Mouse (Mus musculus) lung, embryonic 15.5 days (tissue): ENCODE measurements around the gene Cacna1d. TPM values are rescaled to one million over a fixed set of nuclear protein-coding genes. Genes with fewer than 3 reads are reported as not detected.

Experiments
- ATAC-seq: fragments of 200-750 bp; cut with Nextera tagmentation; 2 replicates; pipeline ENCODE4 v1.8.0; 2017; ENCODE audit warnings: moderate number of reproducible peaks, borderline replicate concordance; ENCODE audit not compliant: low FRiP score, low TSS enrichment; ENCODE audit errors: extremely low read depth
- H3K27ac ChIP-seq: fragments of 300-500 bp; sonication (generic); 2 replicates; pipeline ENCODE4 v1.5.1; 2015; ENCODE audit warnings: moderate library complexity, mild to moderate bottlenecking, inconsistent platforms
- H3K27me3 ChIP-seq: fragments of 300-500 bp; sonication (generic); 2 replicates; pipeline ENCODE4 v1.6.1; 2015; ENCODE audit warnings: inconsistent platforms
- H3K36me3 ChIP-seq: fragments of 300-500 bp; sonication (generic); 2 replicates; pipeline ENCODE4 v1.6.1; 2015; ENCODE audit warnings: inconsistent platforms
- H3K4me1 ChIP-seq: fragments of 300-500 bp; sonication (generic); 2 replicates; pipeline ENCODE4 v1.6.1; 2015; ENCODE audit warnings: inconsistent platforms
- H3K4me2 ChIP-seq: fragments of 300-500 bp; sonication (generic); 2 replicates; pipeline ENCODE4 v1.6.1; 2015; ENCODE audit warnings: inconsistent platforms, mild to moderate bottlenecking, moderate library complexity
- H3K4me3 ChIP-seq: fragments of 300-500 bp; sonication (generic); 2 replicates; pipeline ENCODE4 v1.5.1; 2015; ENCODE audit warnings: mild to moderate bottlenecking, inconsistent platforms
- H3K9ac ChIP-seq: fragments of 300-500 bp; sonication (generic); 2 replicates; pipeline ENCODE4 v1.6.1; 2015; ENCODE audit warnings: inconsistent platforms
- H3K9me3 ChIP-seq: fragments of 300-500 bp; sonication (generic); 2 replicates; pipeline ENCODE4 v1.6.1; 2016; ENCODE audit warnings: inconsistent platforms
- WGBS: fragments of 180-500 bp; shearing (Covaris S2); methylation state at CpG from one replicate; pipeline ENCODE4 v1.1.7; 2015; 5-methylcytosine and 5-hydroxymethylcytosine counted together
- polyA plus RNA-seq: library from polyadenylated mRNA; unstranded; fragments of >200 nt; fragmentation: Nextera tagmentation; extraction: Ambion mirVana; gene quantifications from 2 replicates; pipeline ENCODE4 v1.2.1, GENCODE M21; 2015

The Cacna1d gene
- polyA plus RNA-seq, result 7.1 and 8.9 TPM in 2 replicates

DNA sequence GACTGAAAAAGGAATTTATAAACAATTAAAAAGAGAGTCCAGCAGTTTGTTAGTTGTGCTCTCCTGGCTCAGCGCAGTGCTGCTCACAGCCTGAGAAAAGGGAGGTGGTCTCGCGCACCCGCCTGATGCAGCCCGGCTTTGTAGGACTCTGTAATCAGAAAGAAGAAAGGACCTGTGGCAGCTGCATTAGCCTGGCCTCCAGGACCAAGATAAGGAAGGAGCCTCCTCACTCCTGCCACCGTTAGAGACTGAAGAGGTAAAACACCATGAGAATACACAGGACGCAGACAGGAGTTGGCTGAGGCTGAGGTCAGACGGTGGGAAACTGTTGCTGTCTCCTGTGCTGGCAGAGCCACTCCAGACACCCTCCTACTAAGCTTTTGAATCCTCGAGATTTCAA lies at the start of gene Cacna1d:
TSS of gene Cacna1d (minus strand) at position 114 of the 400 bp plus-strand sequence.
- Histone ChIP-seq H3K4me2 (no peak within 1 kb of the TSS), H3K9ac (no peak within 1 kb of the TSS), H3K27ac (no peak within 1 kb of the TSS), H3K4me3 (no peak within 1 kb of the TSS), H3K9me3 (no peaks in the 10 kb centered on the region), H3K36me3 (peaks cover 45% of the 10 kb centered on the region), H3K4me1 (peaks cover 5% of the 10 kb centered on the region; the same call in 1 of the 2 replicates), H3K27me3 (no peaks in the 10 kb centered on the region)
- no peak for ATAC-seq
- WGBS, result 68% methylated on average over 9 of the region's 9 CpGs

DNA sequence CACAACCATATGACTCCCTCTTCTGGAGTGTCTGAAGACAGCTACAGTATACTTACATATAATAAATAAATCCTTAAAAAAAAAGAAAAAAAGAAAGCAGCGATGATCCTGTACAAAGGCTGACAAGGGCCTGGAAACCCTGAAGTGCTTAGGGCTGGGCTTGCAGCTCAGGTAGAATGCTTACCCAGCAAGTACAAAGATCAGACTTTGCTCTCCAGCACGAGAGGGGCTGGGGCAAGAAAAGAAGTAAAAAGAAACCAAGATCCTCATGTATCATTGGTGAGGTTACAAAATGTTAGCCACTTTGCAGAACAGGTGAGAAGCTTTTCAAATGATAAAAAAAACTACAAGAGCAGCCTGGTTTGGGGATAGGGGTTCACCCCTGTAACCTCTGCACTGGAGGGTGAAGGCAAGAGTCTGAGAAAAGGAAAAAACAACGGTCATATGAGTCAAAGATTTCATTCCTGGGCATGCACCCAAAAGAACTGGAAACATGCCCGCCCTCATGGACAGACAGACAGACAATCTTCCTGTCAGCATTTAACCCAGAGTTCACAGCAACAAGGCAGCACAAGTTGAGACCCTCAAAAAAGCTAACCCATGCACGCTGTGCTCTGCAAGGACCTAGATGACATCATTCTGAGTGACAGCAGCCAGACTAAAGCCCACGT lies 42.7 kb upstream of the Cacna1d start:
- Histone ChIP-seq H3K4me1 (peaks cover 10% of the 10 kb centered on the region; the same call in 1 of the 2 replicates), H3K9me3 (no peaks in the 10 kb centered on the region), H3K4me2 (no peak overlapping the region), H3K4me3 (no peak overlapping the region), H3K27ac (no peak overlapping the region), H3K36me3 (no peaks in the 10 kb centered on the region), H3K9ac (no peak overlapping the region), H3K27me3 (no peaks in the 10 kb centered on the region)
- whole genome bisulfite sequencing, result 67% methylated on average over 6 of the region's 6 CpGs
- no peak for ATAC-seq

DNA sequence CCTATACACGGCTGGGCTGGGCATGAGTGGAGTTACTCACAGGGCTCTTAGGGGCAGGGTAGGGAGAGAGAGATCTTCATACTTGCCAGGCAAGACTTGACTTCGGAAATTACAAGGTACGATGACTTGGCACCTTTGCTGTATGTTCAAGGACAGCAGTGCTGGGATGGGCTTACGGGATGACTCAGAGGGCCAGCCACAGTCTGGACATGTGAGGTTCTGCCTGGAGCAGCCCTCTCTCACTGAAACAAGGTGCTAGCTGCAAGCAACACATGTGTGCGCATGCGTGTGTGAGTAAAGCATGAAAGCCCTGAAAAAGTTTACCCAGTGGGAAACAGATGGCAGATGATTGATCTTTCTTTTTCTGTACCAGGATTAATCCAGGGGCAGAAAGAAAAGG lies 40.6 kb upstream of the Cacna1d start:
- Histone ChIP-seq H3K36me3 (peaks cover 10% of the 10 kb centered on the region), H3K27ac (no peak overlapping the region), H3K27me3 (no peaks in the 10 kb centered on the region), H3K9me3 (no peaks in the 10 kb centered on the region), H3K4me3 (no peak overlapping the region), H3K9ac (no peak overlapping the region), H3K4me2 (no peak overlapping the region), H3K4me1 (peaks cover 10% of the 10 kb centered on the region; the same call in 1 of the 2 replicates)
- 91% methylated on average over 6 of the region's 6 CpGs for WGBS
- ATAC-seq, result no peak

DNA sequence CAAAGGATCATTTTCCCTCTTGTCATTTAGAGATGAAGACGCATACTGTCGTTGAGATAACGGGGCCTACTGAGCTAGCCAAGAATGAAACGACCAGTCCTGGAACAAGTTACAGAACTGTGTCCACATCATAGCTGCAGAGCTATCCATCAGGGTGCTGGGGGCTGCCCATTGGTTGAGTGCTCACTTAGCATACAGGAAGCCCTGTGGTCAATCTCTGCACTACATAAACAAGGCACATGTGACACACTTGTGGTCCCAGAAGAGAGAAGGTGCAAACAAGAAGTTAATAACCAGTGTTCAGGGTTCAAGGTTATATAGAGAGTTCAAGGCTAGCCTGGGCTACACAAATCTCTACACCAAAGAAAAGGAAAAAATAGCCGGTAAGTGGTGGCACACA lies 40.2 kb upstream of the Cacna1d start:
- Histone ChIP-seq H3K9ac (no peak overlapping the region), H3K36me3 (peaks cover 13% of the 10 kb centered on the region), H3K4me1 (peaks cover 10% of the 10 kb centered on the region; the same call in 1 of the 2 replicates), H3K27me3 (no peaks in the 10 kb centered on the region), H3K4me2 (no peak overlapping the region), H3K9me3 (no peaks in the 10 kb centered on the region), H3K4me3 (no peak overlapping the region), H3K27ac (no peak overlapping the region)
- ATAC-seq, result no peak
- 67% methylated on average over 5 of the region's 5 CpGs for WGBS

DNA sequence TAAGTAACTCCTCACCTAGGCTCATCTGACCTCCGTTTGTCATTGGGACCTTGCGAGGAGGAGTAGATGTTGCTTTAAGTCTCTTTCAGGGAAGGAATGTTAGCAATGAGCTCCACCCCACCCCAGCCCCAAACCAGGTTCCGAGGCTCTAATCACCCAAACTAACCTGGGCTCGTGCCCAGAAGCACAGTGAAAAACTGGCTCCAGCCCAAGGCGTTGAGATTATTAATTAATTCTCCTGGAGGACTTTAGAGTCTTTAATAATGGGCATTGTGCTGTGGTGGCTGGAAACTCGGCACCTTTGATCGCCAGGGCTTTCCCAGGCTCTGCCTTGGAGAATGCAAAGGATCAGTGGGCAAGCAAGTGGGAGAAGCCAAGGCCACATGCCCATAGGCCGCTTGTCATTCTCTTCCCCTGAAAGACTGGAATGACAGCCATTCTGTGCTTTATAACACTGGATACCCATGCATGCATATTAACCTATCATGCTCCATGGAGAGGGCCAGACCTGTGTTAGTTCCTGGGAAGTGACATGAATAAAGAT lies 39.5 kb upstream of the Cacna1d start:
- H3K9me3 ChIP-seq, result no peaks in the 10 kb centered on the region
- H3K4me2 ChIP-seq, result peak overlapping the region; percentile 20; the same call in 1 of the 2 replicates
- H3K27me3 ChIP-seq, result no peaks in the 10 kb centered on the region
- H3K36me3 ChIP-seq, result peaks cover 19% of the 10 kb centered on the region
- WGBS, result 49% methylated on average over 8 of the region's 8 CpGs
- peaks cover 10% of the 10 kb centered on the region; the same call in 1 of the 2 replicates for H3K4me1 ChIP-seq
- ATAC-seq, result no peak
- H3K9ac ChIP-seq, result no peak overlapping the region
- H3K27ac ChIP-seq, result peak overlapping the region; percentile 24; the same call in 1 of the 2 replicates
- no peak overlapping the region for H3K4me3 ChIP-seq

DNA sequence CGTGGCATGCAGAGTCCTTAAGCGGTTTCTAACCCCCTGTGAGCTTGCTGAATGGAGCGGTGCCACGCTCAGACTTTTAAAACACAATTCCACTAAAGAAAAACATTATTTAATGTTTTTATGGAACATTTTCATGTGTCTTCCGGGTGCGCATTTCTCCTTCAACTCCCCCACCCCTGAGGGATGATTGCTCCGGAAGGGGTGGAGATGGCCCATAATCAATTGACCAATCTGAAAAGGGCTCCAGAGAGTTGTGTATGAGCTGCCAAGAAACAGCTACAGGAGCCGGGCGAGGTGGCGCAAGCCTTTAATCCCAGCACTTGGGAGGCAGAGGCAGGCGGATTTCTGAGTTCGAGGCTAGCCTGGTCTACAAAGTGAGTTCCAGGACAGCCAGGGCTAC lies 38.2 kb upstream of the Cacna1d start:
- H3K36me3 ChIP-seq, result peaks cover 32% of the 10 kb centered on the region

DNA sequence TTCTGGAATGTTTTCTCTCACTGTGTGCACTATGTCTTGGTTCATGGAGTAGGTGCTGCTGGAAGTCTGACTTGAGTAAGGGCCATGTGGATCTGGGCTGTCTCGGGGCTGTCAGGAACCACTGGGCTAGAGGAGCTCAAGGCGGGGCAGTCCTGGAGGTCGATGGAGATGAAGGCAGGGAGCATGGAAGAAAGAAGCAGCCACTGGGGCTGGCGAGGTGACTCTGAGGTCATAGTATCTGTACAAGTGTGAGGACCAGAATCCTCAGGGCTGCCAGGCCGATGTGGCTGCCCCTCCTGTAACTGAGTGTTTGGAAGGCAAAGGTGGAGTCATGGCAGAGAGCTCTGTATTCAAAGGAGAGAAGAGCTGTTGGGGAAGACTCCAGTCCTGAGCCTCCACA lies 37.7 kb upstream of the Cacna1d start:
- Histone ChIP-seq H3K9me3 (no peaks in the 10 kb centered on the region), H3K27me3 (no peaks in the 10 kb centered on the region), H3K9ac (no peak overlapping the region), H3K27ac (no peak overlapping the region), H3K4me1 (peaks cover 10% of the 10 kb centered on the region; the same call in 1 of the 2 replicates), H3K36me3 (peaks cover 36% of the 10 kb centered on the region), H3K4me2 (no peak overlapping the region), H3K4me3 (no peak overlapping the region)
- WGBS, result 85% methylated on average over 5 of the region's 5 CpGs
- no peak; the same call in 1 of the 2 replicates for ATAC-seq

More for the DNA sequence above, 38.2 kb upstream of the Cacna1d start:
- Histone ChIP-seq H3K4me3 (no peak overlapping the region), H3K4me2 (no peak overlapping the region), H3K9me3 (no peaks in the 10 kb centered on the region), H3K9ac (no peak overlapping the region), H3K4me1 (peaks cover 10% of the 10 kb centered on the region; the same call in 1 of the 2 replicates), H3K27me3 (no peaks in the 10 kb centered on the region), H3K27ac (no peak overlapping the region)
- ATAC-seq, result no peak
- 93% methylated on average over 12 of the region's 12 CpGs for WGBS

DNA sequence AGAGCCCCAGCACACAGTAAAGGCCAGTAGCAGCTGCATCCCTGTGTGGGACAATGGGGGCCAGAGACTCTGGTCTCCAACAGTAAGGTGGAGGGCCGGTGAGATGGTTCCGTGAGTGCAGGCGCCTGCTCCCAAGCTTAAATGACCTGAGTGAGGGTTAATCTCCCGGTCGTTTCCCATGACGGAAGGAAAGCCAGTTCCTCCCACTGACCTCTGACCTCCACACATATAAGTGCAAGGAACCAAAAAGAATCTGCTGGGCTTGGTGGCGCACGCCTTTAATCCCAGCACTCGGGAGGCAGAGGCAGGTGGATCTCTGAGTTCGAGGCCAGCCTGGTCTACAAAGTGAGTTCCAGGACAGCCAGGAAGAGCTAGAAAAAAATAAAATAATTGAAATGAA lies 37.1 kb upstream of the Cacna1d start:
- ATAC-seq, result no peak
- Histone ChIP-seq H3K9ac (no peak overlapping the region), H3K27me3 (no peaks in the 10 kb centered on the region), H3K9me3 (no peaks in the 10 kb centered on the region), H3K4me3 (no peak overlapping the region), H3K4me2 (no peak overlapping the region), H3K27ac (no peak overlapping the region), H3K36me3 (peaks cover 41% of the 10 kb centered on the region), H3K4me1 (peaks cover 10% of the 10 kb centered on the region; the same call in 1 of the 2 replicates)
- WGBS, result 90% methylated on average over 10 of the region's 10 CpGs

DNA sequence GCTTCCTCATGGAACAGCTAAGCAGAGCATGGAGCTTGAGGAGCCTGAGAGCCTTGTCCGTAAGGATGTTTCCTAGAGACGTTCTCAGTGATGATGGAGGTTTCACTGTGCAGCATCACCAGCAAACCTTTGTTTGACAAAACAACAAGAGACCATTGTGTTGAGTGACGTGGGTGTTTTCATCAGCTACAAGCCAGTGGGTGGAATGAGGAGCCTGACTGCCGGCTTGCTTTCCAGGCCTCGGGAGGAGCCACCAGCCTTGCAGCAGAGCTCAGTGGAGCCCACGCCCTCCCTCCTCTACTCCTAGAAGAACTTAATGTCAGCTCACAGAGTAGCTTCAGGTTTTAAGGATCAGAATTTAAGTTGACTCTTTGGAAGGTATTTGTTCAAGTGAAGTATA lies 32.1 kb upstream of the Cacna1d start:
- Histone ChIP-seq H3K9me3 (no peaks in the 10 kb centered on the region), H3K9ac (no peak overlapping the region), H3K4me1 (no peaks in the 10 kb centered on the region), H3K36me3 (peaks cover 90% of the 10 kb centered on the region), H3K27ac (no peak overlapping the region), H3K27me3 (no peaks in the 10 kb centered on the region), H3K4me3 (no peak overlapping the region), H3K4me2 (no peak overlapping the region)
- WGBS, result 77% methylated on average over 6 of the region's 6 CpGs
- ATAC-seq, result no peak

DNA sequence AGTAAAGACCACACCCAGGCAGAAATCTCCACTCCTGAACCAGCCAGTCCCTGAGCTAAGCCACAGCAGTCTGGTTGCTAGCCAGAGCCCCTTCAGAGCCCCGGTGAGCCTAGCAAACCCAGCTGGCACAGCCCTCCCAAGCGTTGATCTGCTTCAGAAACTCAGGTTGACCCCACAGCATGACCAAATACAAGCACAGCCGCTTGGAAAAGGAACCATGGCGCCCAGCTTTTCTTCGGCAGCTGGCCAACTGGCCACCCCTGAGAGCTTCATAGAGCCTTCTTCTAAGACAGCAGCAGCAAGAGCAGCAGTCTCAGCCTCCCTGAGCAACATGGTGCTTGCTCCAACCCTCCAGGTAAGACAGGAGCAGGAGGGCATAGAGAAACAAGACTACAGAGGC lies 28.1 kb upstream of the Cacna1d start:
- no peak overlapping the region for H3K4me3 ChIP-seq
- 82% methylated on average over 5 of the region's 5 CpGs for WGBS
- no peak overlapping the region for H3K27ac ChIP-seq
- no peak overlapping the region for H3K4me2 ChIP-seq
- ATAC-seq, result no peak
- peaks cover 70% of the 10 kb centered on the region for H3K36me3 ChIP-seq
- no peak overlapping the region for H3K9ac ChIP-seq
- H3K27me3 ChIP-seq, result no peaks in the 10 kb centered on the region
- H3K4me1 ChIP-seq, result no peaks in the 10 kb centered on the region
- H3K9me3 ChIP-seq, result no peaks in the 10 kb centered on the region

DNA sequence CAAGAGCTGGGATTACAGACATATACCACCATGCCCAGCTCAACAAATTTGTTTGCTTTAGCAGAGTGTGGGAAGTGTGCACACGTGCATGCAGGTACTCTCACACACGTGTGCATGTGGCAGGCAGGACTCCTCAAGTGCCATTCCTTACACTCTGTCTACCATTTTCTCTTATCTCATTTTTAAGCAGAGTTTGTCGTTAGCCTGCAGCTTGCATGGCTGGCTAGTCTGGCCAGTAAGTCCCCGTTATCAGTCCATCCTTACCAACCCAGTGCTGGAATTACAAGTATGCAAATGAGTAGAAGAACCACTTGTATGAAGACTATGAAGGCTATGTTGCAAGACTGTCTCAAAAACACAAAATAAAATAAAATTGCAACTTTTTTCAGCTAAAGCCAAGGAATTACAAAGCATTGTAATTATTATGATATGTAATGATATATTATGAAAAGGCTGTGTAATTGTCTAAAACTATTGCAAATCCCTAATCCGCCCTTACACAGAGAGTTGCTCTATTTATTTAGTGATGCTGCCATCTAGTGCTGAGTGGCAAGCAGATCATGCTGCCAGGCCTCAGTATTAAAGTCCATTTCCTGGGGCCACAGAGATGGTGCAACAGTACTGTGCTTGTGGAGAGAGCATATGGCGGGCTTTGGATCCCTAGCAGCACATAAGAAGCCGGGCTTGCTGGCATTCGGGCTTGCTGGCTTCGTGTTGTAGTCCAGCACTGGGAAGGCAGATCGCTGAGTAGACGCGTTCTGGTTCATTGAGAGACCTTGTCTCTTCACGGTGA lies 24.9 kb upstream of the Cacna1d start:
- H3K9ac ChIP-seq, result no peak overlapping the region
- no peak overlapping the region for H3K4me2 ChIP-seq
- 76% methylated on average over 13 of the region's 13 CpGs for WGBS
- H3K27me3 ChIP-seq, result no peaks in the 10 kb centered on the region
- peaks cover 61% of the 10 kb centered on the region for H3K36me3 ChIP-seq
- H3K27ac ChIP-seq, result no peak overlapping the region
- H3K4me3 ChIP-seq, result no peak overlapping the region
- H3K9me3 ChIP-seq, result no peaks in the 10 kb centered on the region
- no peak for ATAC-seq
- no peaks in the 10 kb centered on the region for H3K4me1 ChIP-seq

DNA sequence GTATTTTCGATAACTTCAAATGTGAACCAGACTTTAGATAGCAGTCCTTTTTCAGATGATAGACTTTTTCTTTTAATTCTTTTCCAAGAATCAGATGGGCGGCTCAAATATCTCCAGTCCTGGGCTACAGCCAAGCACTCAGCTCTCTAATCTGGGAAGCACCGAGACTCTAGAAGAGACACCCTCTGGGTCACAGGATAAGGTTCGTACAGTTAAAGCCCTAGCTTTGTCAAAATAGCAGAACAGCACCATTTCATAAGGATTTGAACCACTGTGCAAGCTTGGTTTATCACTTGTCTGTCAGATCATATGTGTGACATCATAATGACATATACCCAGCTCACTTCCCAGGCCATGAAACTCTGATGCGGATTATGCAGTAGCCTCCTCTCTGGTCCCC lies 21.6 kb upstream of the Cacna1d start:
- Histone ChIP-seq H3K4me3 (no peak overlapping the region), H3K27ac (no peak overlapping the region), H3K36me3 (peaks cover 47% of the 10 kb centered on the region), H3K9me3 (no peaks in the 10 kb centered on the region), H3K4me1 (no peaks in the 10 kb centered on the region), H3K4me2 (no peak overlapping the region), H3K9ac (no peak overlapping the region), H3K27me3 (no peaks in the 10 kb centered on the region)
- ATAC-seq, result no peak
- WGBS, result 72% methylated on average over 5 of the region's 5 CpGs
